Mouse (Mus musculus) kidney, postnatal 14 days (tissue): ENCODE measurements around the gene Vps8.

Experiments used
- DNase-seq: peaks from one replicate; pipeline ENCODE4 v3.0.0; 2022; ENCODE audit warnings: mixed read lengths

Gene Vps8

DNA sequence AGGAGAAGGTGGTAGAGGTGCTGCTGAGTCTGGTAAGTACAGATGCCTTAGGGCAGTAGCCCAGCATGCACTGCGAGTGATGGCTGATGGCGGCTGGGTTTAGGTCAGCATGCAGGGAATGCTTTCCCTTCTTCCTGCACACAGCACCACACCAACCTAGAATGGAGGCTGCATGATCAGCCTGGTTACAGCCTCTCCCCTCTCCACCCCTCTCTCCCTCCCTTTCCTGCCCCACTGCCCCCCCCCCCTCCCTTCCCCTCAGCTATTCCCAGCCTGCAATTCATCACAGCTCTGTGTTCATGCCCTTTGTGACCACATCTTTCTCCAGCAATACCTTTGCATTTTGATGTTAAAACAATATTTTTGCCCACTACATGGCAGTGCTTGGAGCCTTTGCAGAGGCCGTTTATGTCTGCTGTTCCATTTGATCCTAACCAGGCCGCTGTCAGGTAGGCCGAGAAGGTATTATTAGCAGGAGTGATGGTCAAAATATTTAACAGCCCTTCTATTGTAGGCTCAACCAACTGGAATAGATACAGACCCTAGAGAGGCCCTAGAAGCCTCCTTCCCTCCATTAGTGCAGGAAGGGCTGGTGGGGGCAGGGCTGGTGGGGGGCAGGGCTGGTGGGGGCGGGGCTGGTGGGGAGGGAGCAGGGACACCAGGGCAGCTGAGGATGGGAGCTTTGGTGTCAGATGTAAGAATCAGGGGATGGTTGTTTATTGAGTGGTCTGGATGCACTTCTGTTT lies 17.5 kb upstream of the Vps8 start:
- no peak for DNase-seq

DNA sequence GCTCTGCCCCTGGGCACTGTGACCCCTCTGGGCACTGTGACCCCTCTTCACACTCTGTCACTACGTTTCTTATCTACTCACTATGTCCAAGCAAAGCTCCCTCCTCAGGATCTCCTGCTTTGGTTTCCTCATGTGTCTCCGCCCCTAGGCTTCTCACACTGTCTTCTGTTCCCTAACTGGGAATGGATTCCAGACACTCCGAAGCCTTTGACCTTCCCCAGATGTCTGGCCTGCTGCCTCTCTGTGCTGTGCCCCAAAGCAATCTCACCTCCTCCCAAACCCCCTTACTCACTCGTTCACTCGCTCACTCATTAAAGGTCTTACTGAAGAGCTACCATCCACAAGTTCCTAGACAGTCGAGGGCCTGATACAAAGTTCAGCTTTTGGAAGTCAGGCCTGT lies 16.8 kb upstream of the Vps8 start:
- DNase-seq: no peak

DNA sequence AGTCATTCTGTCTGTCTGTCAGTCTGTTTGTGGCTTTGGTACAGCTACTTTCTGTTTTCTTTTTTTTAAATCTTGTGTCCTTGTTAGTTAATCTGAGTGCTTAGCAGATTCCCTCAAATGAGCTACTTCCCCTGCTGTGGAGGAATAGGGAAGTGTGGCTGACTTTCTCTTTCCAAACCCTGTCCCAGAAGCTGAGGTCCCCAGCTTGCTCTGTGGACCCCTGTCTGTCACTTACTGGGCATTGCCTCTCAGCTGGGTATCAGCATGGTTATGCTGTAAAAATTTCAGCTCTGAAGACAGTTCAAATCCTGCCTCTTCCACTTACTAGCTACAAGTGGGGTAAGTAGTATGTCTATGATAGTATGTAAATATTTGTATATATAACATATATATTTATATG lies 11.1 kb upstream of the Vps8 start:
- DNase-seq: no peak

DNA sequence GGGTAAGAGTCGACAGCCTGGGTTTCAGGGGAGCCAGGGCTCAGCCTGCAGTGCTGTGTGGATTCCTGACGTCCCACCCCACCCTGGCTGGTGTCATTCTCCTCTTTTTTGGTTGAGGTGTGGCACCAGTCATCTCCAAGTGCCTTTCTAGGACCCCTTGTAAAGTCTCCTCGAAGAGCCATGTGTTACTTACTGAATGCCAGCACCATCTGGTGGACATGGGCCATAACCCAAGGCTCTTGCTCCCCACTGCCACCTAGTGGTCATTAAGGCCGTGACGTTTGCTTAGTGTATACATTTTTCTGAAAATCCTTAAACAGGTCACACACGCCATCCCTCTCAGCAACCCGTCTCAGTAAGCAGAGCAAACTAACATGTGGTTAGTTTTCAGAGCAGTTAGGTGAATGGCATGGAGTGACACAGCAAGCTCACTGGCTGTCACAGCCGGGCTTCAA lies 10.3 kb upstream of the Vps8 start:
- peak; percentile 84 for DNase-seq

DNA sequence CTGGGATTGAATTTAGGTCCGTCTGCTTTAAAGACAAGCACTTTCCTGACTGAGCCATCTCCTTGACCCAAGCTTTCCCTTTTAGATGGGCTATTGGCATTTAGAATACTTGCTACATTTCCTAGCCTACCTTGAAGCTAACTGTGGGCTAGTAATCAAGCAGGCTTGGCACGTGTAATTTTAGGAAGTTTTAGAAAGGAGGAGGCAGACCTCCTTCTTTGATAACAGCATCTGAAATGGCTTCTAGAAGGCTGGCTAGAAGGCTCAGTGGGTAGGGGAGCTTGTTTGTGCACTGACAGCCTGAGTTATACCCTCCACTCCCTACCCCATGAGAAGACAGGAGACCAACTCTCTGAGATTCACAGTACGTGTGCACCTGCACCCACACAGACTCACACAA lies 9.1 kb upstream of the Vps8 start:
- no peak for DNase-seq

DNA sequence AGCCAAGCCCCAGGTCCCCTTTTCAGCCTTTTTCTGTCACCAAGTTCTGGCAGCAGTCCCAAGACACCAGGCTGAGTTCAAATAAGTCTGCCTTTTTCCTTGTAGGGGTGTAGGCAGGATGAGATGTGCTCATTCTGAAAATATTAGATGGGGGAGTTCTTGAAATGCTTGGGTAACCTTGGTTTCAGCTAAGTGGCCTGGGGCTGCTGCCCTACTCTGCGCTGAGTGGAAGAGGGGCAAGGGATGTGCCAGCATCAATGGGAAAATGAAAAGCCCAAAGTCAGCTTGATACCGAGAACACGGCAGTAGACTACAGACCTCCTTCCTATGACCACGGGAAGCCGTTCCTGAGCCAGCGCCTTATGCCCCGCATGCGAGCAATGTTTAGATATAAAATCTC lies 7.8 kb upstream of the Vps8 start:
- DNase-seq: no peak

- no peak for DNase-seq
These were observed 4.9 kb upstream of the Vps8 start for GRCm38 (mm10) chr16:21418012-21418411.

GRCm38 (mm10) chr16:21423546-21423910 lies 610 bp downstream of the Vps8 start:
- no peak for DNase-seq

- no peak for DNase-seq
These were observed 5.2 kb downstream of the Vps8 start for GRCm38 (mm10) chr16:21428131-21428530.

DNA sequence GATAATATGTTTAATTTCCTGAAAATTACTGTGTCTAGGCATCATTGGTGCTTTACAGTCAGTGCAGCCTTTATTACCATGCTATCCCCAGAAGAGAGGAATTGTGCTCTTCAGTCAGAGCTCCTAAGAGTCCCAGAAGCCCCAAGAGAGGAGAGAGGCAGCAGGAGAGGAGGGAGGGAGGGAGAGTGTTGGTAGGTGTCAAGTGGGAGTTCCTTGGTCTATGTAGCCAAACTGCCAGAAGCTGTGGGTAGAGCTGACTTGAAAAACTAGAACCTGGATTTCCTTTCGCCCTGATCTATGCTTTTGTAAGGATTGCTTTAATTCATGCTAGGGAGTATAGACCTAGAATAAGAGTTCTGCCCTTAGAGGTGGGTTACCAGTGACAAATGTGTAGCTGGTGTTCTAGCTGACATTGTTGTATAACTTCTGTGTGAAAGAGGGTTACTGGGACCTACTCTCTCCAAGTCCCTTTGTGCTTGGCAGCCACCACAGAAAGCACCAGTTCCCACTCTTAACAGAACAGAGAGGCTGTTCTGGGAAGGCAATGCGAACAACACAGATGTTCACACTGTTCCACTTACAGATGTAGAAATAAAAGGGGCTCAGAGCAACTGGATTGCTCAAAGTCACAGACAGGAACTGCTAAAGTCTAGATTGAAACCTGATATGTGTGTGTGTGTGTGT lies 7.6 kb downstream of the Vps8 start:
- DNase-seq: no peak

DNA sequence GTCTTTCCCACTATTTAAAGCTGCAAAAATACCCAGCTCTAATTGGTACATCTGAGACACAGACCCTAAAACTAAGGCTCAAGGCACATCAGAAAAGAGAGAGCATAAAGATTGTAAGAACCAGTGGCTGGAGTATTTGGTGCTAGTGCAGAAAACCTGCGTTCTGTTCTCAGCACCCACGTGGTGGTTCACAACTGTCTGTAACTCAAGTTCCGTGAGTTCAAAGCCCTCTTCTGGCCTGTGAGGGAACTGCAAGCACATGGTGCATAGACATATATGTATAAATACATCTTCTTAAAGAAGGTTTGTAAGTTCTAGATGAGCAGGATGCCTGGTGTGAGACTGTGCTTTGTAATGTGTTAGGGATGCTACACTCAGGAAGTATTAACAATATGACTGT lies 8.7 kb downstream of the Vps8 start:
- DNase-seq: no peak

DNA sequence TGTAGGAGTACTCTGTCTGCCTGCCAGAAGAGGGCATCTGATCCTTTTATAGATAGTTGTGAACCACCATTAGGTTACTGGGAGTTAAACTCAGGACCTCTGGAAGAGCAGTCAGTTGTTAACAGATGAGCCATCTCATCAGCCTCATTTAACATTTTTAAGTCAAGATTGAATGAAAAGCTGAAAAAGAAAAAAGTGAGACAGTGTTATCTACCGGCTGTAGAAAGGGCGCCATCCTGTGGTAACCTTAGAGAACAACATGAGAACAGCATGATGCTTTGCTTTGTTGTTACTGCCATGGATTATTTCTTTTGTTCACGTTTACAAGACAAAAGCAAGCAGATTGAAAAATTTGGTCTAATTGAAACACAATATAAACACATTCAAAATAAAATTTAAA lies 10.6 kb downstream of the Vps8 start:
- no peak for DNase-seq

DNA sequence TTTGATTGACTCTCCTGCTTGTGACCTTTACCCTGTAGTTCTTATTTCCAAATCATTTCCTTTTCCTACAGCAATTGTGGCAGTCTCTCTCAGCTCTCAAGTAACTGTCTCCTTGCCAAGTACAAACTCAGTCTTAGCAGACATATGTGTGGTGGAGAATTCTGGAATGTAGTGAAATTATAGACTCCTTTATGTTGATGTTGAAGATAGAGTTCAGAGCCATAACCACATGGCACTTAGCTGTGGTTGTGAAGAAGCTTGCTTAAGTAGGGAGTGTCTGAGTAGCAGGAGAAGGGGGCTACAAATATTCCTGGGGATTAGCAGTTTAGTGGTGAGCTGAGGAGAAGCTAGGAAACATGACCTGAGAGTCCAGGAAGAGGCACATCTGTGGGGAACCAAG lies 18.1 kb downstream of the Vps8 start:
- no peak for DNase-seq

DNA sequence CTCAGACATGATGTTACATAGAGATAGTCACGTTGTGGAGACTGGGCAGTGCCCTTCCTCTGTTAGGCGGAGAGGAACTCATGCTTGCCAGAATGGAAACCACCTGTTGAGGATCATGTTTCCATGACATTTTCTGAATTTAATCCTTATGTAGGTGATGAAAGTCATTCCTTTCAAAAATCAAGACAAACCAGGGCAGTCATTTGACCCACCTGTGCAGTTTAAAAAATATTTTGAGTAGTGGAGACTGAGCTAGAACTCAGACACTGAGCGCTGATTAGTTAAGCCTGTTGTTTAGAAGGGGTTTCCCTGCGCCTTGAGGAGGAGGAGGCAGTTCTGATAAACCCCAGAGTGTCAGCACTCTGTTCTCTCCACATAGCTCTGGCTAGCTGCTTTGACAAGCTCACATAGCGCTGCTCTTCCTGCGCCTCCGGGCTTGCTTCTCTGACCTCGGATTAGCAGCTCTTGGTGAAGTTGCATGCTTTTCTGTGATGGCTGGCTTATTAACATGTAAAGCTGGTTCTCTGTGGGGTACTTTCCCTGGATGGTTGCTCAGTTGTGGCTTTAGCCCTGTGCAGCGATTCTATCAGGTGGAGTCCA lies 22.2 kb downstream of the Vps8 start:
- no peak for DNase-seq

- DNase-seq: no peak
These were observed 24.5 kb downstream of the Vps8 start for GRCm38 (mm10) chr16:21447447-21447846.

GRCm38 (mm10) chr16:21448464-21448863 lies 25.5 kb downstream of the Vps8 start:
- DNase-seq: no peak

- no peak for DNase-seq
These were observed 27.0 kb downstream of the Vps8 start for GRCm38 (mm10) chr16:21449890-21450289.

GRCm38 (mm10) chr16:21452569-21452968 lies 29.7 kb downstream of the Vps8 start:
- DNase-seq: no peak

DNA sequence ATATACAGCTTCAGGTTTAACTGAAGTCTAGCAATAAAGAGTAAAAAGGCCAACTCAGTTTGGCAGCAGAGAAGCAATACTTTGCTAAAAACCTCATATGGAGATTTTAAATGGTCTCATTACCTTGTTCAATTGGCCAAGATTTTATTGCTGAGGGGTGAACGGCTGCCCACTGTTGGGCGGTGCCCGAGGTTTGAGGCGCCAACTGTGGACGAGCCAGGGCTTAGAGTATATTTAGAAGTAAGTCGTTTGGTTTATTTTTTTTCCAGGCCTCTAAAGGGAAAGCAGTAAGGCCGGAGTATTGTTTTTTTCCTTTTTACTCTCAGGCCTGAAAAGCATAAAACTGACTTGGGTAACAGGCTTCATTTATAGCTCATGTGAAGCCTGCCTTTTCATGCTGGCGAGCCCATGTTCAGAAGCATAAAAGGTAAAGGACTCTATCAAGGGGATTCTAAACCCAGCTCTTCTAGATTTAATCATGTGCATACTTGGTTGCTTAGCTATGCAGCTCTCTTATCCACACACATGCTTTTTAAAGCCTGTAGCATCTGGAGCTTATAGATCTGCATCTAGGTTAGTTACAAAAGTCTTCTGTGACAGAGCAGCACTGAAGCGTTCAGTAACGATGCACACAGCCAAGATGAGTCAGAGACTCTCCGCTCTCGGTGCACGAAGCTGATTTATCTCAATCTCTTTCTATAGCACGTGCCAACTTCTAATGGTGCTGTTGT lies 34.9 kb downstream of the Vps8 start:
- no peak for DNase-seq

GRCm38 (mm10) chr16:21465868-21466267 lies 43.0 kb downstream of the Vps8 start:
- DNase-seq: no peak

GRCm38 (mm10) chr16:21470416-21470815 lies 47.5 kb downstream of the Vps8 start:
- DNase-seq: no peak

GRCm38 (mm10) chr16:21477074-21477473 lies 54.2 kb downstream of the Vps8 start:
- no peak for DNase-seq

GRCm38 (mm10) chr16:21478376-21478775 lies 55.5 kb downstream of the Vps8 start:
- peak; percentile 38 for DNase-seq

GRCm38 (mm10) chr16:21483803-21484202 lies 60.9 kb downstream of the Vps8 start:
- DNase-seq: no peak
